Mouse (Mus musculus) cerebellum, adult 2 months (tissue): ENCODE results near the gene Mpped1. TPM values are rescaled to one million over a fixed set of nuclear protein-coding genes. Genes with fewer than 3 reads are reported as not detected.

Experiments used
- DNase-seq, 2 experiments: peaks; one replicate each; pipeline ENCODE4 v3.0.0; 2021
- H3K27ac ChIP-seq: fragments of 200-500 bp; 2 replicates; pipeline ENCODE4 v1.5.1; 2012; ENCODE audit warnings: low read length, control low read depth, inconsistent platforms; ENCODE audit not compliant: insufficient read depth
- H3K27me3 ChIP-seq: fragments of 200-500 bp; 2 replicates; pipeline ENCODE4 v1.6.1; 2012; ENCODE audit warnings: inconsistent platforms, mild to moderate bottlenecking, low read length, moderate library complexity; ENCODE audit not compliant: control insufficient read depth, insufficient read depth
- H3K4me1 ChIP-seq: fragments of 200-500 bp; 2 replicates; pipeline ENCODE4 v1.6.1; 2011; ENCODE audit warnings: low read length; ENCODE audit not compliant: control insufficient read depth, insufficient read depth
- H3K4me3 ChIP-seq: fragments of 200-500 bp; replicated peaks from 2 replicates; pipeline ENCODE3; 2011; ENCODE audit warnings: mild to moderate bottlenecking, low read depth, low read length, control low read depth; ENCODE audit not compliant: insufficient read depth
- CTCF ChIP-seq: fragments of 200-500 bp; IDR thresholded peaks from 2 replicates; pipeline ENCODE4 v1.5.1; 2011; ENCODE audit warnings: low read depth, mild to moderate bottlenecking, control low read depth, low read length, moderate library complexity, borderline replicate concordance; ENCODE audit not compliant: insufficient read depth
- POLR2A ChIP-seq: fragments of 200-500 bp; IDR thresholded peaks from 2 replicates; pipeline ENCODE4 v1.6.1; 2011; ENCODE audit warnings: low read length, control low read depth, borderline replicate concordance; ENCODE audit not compliant: insufficient read depth
- WGBS: fragments of 180-500 bp; shearing (Covaris S2); methylation state at CpG from one replicate; pipeline ENCODE4 v1.1.7; 2018; 5-methylcytosine and 5-hydroxymethylcytosine counted together
- polyA plus RNA-seq: library from polyadenylated mRNA; depleted of rRNA; stranded (reverse); fragments of >200 nt; gene quantifications from 2 replicates; pipeline ENCODE4 v1.2.3, GENCODE M21; 2012

Gene Mpped1
- polyA plus RNA-seq, 1 experiment: 12.0 TPM

DNA sequence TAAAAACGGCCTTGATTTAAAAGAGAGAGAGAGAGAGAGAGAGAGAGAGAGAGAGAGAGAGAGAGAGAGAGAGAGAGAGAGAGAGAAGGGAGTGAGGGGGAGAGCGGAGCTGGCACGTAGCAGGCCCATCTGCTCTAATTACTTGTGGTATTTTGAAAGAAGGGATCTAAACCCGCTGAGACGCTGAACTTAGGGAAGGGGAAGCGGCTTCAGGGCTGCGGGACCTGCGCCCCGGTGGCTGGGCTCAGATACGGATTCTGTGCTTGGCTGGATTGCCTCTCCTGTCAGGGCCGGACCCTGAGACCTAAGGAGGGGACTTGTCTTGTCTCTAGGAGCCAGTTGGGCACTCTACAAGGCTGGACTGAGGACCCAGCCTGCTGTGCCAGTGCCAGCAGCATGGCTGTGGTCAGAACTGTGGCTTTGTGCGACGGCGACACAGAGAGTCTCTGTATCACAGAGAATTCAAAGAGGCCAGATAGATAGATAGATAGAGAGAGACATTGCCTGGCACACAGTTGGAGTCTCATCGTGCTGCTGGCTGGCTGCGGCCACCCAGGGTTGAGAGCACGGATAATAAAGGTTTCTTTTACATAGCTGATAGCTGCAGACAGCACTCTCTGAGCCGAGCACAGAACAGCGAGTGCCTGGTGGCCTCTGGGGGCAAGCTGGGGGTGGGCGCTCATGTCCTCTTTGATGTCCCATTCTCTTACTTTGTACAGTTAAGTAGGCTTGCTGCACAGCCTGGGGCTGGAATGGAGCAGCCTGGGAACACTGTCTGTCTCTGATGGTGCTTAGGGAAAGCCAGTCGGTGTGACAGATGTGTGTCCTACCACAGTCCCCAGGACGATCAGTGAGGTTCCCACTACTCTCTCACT is 63.9 kb downstream of the Mpped1 start:
- whole genome bisulfite sequencing: 18% methylated on average over 22 of the region's 22 CpGs
- no peak for DNase-seq
- Histone ChIP-seq H3K4me3 (no peak overlapping the region), H3K27ac (no peak overlapping the region), H3K27me3 (no peaks in the 10 kb centered on the region), H3K4me1 (peaks cover 3% of the 10 kb centered on the region; the same call in 1 of the 2 replicates)
- TF ChIP-seq POLR2A (no peak), CTCF (no peak)

DNA sequence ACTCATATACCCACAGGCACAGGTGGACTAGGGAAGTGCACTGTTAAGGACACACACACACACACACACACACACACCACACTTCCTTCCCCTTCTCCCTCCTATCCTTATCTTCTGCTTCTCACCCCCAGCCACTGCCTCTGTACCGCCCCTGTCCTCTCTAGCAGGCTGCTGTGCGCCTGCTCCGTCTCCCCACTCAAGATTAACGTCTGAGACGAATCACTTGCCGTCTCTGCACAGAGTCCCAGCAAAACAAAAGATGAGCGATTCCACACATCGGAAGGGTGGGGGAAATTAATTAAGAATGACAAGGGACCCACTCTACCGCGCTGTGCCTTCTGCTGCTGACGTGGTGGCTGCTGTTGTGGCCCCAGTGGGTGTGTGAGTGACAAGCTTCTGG is 66.5 kb downstream of the Mpped1 start:
- no peak for DNase-seq
- 54% methylated on average over 11 of the region's 11 CpGs for WGBS
- Histone ChIP-seq H3K27me3 (no peaks in the 10 kb centered on the region), H3K27ac (no peak overlapping the region), H3K4me1 (peaks cover 3% of the 10 kb centered on the region; the same call in 1 of the 2 replicates), H3K4me3 (no peak overlapping the region)
- TF ChIP-seq POLR2A (no peak), CTCF (no peak)

DNA sequence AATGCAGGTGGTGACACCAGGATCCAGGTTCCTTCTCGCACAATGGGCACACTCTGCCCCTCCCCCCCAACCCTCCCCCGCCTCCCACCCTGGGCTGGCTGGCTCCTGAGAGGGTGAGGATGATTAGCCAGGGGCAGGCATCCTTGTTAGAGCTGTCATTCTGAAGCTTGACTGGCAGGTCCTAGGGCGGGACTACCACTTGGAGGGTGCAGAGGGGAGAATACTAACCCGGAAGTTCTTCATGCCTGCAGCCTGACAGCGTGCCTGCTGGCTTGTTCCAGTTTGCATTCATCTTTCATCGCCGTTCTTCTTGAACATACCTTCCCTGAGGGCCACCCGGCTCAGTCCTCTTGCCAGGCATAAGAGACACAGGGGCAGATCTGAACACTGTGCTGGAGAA is 67.3 kb downstream of the Mpped1 start:
- Histone ChIP-seq H3K27ac (no peak overlapping the region), H3K27me3 (no peaks in the 10 kb centered on the region), H3K4me1 (no peaks in the 10 kb centered on the region; the same call in 1 of the 2 replicates), H3K4me3 (no peak overlapping the region)
- 68% methylated on average over 8 of the region's 8 CpGs for WGBS
- DNase-seq: no peak
- TF ChIP-seq POLR2A: no peak
- TF ChIP-seq CTCF: no peak

DNA sequence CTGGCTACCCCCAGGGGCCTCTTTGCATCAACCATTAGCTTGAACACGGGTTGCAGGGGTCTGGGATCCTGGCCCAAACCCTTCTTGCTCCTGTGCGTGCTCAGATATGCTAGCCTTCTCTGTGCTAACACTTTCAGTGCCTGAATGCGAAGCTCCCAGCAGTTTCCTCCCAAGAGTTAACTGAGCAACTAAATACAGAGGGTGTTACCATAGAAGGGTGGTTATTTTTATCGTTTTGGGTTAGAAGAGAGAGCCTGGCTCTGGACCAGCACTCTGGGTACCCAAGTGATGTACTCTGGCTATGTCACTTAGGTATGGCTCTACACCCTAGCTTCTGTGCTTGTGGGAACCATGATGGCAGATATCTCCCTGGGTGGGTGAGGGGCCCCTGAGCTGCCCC is 68.2 kb downstream of the Mpped1 start:
- no peaks in the 10 kb centered on the region for H3K27me3 ChIP-seq
- H3K4me1 ChIP-seq: no peaks in the 10 kb centered on the region; the same call in 1 of the 2 replicates
- no peak overlapping the region for H3K27ac ChIP-seq
- WGBS: 66% methylated on average over 4 of the region's 4 CpGs
- no peak for TF ChIP-seq CTCF
- TF ChIP-seq POLR2A: no peak
- no peak for DNase-seq
- no peak overlapping the region for H3K4me3 ChIP-seq

DNA sequence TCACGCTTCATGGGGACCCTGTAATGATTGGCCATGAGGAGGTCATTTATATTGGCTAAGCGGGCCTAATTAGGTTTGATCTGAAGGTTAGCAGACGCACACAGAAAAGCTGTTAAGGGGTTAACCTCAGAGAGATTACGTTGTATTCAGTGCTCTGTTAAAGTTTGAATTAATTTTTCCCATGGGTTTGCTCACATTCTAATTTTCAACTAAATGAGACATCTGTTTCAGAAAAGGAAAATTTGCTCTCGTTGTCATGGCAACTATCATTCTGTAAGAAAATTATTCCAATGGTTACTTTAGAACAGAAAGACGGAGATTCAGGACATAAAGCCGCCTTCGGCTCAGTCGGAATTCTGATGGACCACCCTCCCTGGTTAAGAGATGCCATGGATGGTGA is 68.9 kb downstream of the Mpped1 start:
- WGBS: 91% methylated on average over 9 of the region's 9 CpGs
- Histone ChIP-seq H3K27ac (no peak overlapping the region), H3K27me3 (no peaks in the 10 kb centered on the region), H3K4me1 (0 out of 2 replicates have a peak, but pooled peaks cover 2% of the 10 kb centered on the region), H3K4me3 (no peak overlapping the region)
- DNase-seq: no peak
- TF ChIP-seq CTCF (no peak), POLR2A (no peak)

DNA sequence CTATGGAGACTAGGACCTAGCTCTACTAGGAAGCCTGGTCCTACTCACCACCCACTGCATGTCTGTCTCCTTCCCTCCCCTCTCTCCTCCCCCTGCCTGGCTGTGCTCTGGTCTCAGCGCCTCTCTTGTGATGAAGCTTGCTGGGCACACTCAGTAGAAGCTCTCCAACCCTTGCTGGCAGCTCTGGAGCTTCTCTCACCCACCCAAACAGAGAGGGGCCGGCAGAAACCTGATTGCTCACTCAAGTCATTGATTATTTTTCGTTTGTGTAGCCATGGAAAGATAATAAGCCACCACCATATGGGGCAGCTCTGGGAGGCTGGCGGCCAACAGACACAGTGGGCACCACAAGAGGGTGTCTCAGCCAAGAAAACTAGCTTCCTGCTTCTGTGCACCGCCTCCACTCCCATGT is 74.1 kb downstream of the Mpped1 start:
- DNase-seq: no peak
- Histone ChIP-seq H3K27ac (no peak overlapping the region), H3K4me1 (0 out of 2 replicates have a peak, but pooled peaks cover 3% of the 10 kb centered on the region), H3K27me3 (no peaks in the 10 kb centered on the region), H3K4me3 (no peak overlapping the region)
- 7% methylated on average over 5 of the region's 5 CpGs for WGBS
- no peak for TF ChIP-seq POLR2A
- TF ChIP-seq CTCF: no peak

DNA sequence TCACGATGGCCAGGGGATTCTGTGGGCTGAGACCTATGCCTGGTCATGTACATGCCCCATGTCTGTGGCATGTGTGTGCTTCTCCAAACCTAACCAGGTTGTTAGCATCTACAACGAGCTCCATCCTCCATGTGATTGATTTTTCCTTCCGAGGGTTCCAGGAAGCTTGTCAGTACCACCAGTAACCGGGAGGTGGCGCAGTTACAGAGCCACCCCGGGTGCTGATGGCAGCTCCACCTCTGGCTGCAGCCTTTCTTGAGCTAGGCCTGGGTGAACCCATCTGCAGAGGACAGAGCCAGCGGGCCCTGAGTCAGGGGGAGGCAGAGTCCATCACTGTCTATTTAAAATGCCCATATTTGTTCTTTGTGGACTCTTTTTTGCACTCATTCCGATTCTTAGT is 77.9 kb downstream of the Mpped1 start:
- peak; percentile 51 to 75 for DNase-seq
- 17% methylated on average over 8 of the region's 8 CpGs for WGBS
- peak; percentile 89 for TF ChIP-seq CTCF
- TF ChIP-seq POLR2A: no peak

DNA sequence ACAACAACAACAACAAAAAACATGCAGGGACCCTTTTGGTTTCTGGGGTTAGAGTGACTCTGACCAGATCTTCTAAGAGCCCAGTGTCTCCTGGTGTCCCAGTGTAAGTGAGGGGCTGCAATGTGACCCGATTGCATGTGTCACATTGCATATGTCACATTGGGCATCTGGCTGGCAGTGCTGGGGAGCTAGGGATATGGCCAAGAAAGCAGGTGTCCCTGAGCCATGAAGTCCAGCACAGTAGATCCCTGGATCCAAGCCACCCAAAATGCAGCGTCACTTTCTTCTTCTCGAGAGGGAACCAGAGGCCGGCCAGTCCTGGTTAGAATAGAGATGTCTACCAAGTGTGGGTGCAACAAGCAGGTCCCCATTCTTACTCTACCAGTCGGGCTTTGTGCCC is 86.4 kb downstream of the Mpped1 start:
- Histone ChIP-seq H3K4me1 (no peaks in the 10 kb centered on the region), H3K4me3 (no peak overlapping the region), H3K27me3 (no peaks in the 10 kb centered on the region), H3K27ac (no peak overlapping the region)
- WGBS: 25% methylated on average over 5 of the region's 5 CpGs
- no peak for DNase-seq
- no peak for TF ChIP-seq POLR2A

More for the DNA sequence above, 77.9 kb downstream of the Mpped1 start:
- Histone ChIP-seq H3K4me1 (0 out of 2 replicates have a peak, but pooled peaks cover 3% of the 10 kb centered on the region), H3K27me3 (no peaks in the 10 kb centered on the region), H3K4me3 (no peak overlapping the region), H3K27ac (no peak overlapping the region)
